Mouse (Mus musculus) stomach, embryonic 14.5 days (tissue): ENCODE measurements around the gene Krt39. TPM values are rescaled to one million over a fixed set of nuclear protein-coding genes. Genes with fewer than 3 reads are reported as not detected.

Source experiments
- ATAC-seq: fragments of 200-750 bp; cut with Nextera tagmentation; 2 replicates; pipeline ENCODE4 v1.8.0; 2017; ENCODE audit warnings: low read depth, moderate TSS enrichment; ENCODE audit not compliant: insufficient number of reproducible peaks, insufficient read depth, low FRiP score
- H3K27ac ChIP-seq: fragments of 300-500 bp; sonication (generic); 2 replicates; pipeline ENCODE4 v1.5.1; 2014; ENCODE audit warnings: mild to moderate bottlenecking, low read length, moderate library complexity, mixed read lengths
- H3K27me3 ChIP-seq: fragments of 300-500 bp; sonication (generic); 2 replicates; pipeline ENCODE4 v1.6.1; 2014; ENCODE audit warnings: low read length, control low read depth, mixed read lengths; ENCODE audit not compliant: control insufficient read depth, insufficient read depth
- H3K36me3 ChIP-seq: fragments of 300-500 bp; sonication (generic); 2 replicates; pipeline ENCODE4 v1.6.1; 2014; ENCODE audit warnings: mild to moderate bottlenecking, control low read depth, low read length, moderate library complexity, mixed read lengths; ENCODE audit not compliant: control insufficient read depth, insufficient read depth
- H3K4me1 ChIP-seq: fragments of 300-500 bp; sonication (generic); 2 replicates; pipeline ENCODE4 v1.6.1; 2014; ENCODE audit warnings: low read length, control low read depth, mixed read lengths; ENCODE audit not compliant: control insufficient read depth, insufficient read depth
- H3K4me2 ChIP-seq: fragments of 300-500 bp; sonication (generic); replicated peaks from 2 replicates; pipeline ENCODE4 v1.6.1; 2014; ENCODE audit warnings: low read depth, low read length, control low read depth
- H3K4me3 ChIP-seq: fragments of 300-500 bp; sonication (generic); 2 replicates; pipeline ENCODE4 v1.5.1; 2014; ENCODE audit warnings: low read depth, low read length, control low read depth
- H3K9ac ChIP-seq: fragments of 300-500 bp; sonication (generic); replicated peaks from 2 replicates; pipeline ENCODE4 v1.6.1; 2014; ENCODE audit warnings: low read depth, mild to moderate bottlenecking, control low read depth, low read length, moderate library complexity, mixed read lengths
- H3K9me3 ChIP-seq: fragments of 300-500 bp; sonication (generic); 2 replicates; pipeline ENCODE4 v1.6.1; 2016; ENCODE audit warnings: low read depth, low read length, control low read depth; ENCODE audit not compliant: control insufficient read depth
- WGBS: fragments of 180-500 bp; shearing (Covaris S2); extraction: QIAGEN DNeasy Blood & Tissue Kit; methylation state at CpG from one replicate; pipeline ENCODE4 v1.1.7; 2014; 5-methylcytosine and 5-hydroxymethylcytosine counted together
- polyA plus RNA-seq: library from polyadenylated mRNA; unstranded; fragments of >200 nt; fragmentation: Nextera tagmentation; extraction: Ambion mirVana; gene quantifications from 2 replicates; pipeline ENCODE4 v1.2.1, GENCODE M21; 2014

Gene Krt39
- polyA plus RNA-seq, 1 experiment from 2014 or later, result not detected

DNA sequence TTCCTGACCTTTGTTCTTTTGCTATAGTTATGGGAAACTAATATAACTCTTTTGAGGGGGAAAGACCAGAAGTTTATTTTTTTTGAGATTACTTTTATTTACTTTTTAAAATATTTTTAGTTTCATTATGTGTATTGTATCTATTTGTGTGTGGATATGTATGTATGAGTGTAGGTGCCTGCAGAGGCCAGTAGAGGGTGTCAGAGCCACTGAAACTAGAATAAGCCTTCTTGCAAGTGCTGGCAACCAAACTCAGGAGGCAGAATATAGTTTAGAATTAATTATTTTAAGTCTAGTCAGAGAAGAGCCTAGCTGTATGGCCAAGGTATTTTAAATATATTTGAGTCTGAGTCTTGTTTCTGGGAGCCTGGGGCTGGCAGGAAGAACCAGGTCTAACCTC is 26.8 kb upstream of the Krt39 start:
- Histone ChIP-seq H3K4me2 (no peak overlapping the region), H3K27ac (no peak overlapping the region), H3K27me3 (no peaks in the 10 kb centered on the region), H3K4me3 (no peak overlapping the region), H3K4me1 (no peaks in the 10 kb centered on the region), H3K9me3 (no peaks in the 10 kb centered on the region), H3K9ac (no peak overlapping the region), H3K36me3 (no peaks in the 10 kb centered on the region)
- no peak for ATAC-seq

DNA sequence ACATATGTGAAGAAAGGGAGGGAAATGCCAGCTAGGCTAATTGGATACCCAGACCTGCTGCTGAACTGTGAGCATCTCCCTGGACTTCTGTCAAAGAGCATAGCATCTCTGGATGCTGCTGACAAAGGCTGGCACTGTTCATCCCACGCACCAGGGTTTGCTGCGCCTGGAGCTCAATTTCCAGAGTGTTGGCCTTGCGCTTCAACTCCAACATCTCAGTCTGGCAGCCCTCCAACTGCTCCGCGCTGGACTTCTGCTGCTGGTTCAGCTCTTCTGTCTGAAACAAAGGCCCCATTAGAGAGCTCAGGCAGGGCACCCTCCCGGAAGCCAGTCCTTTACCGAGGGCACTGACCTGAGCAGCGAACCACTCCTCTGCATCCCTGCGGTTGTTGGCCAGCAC is 18.6 kb upstream of the Krt39 start:
- no peaks in the 10 kb centered on the region for H3K4me1 ChIP-seq
- no peak overlapping the region for H3K4me3 ChIP-seq
- ATAC-seq, result no peak
- H3K4me2 ChIP-seq, result no peak overlapping the region
- no peaks in the 10 kb centered on the region for H3K36me3 ChIP-seq
- H3K27ac ChIP-seq, result no peak overlapping the region
- no peaks in the 10 kb centered on the region for H3K27me3 ChIP-seq
- no peak overlapping the region for H3K9ac ChIP-seq
- no peaks in the 10 kb centered on the region for H3K9me3 ChIP-seq
- WGBS, result 65% methylated on average over 9 of the region's 9 CpGs

DNA sequence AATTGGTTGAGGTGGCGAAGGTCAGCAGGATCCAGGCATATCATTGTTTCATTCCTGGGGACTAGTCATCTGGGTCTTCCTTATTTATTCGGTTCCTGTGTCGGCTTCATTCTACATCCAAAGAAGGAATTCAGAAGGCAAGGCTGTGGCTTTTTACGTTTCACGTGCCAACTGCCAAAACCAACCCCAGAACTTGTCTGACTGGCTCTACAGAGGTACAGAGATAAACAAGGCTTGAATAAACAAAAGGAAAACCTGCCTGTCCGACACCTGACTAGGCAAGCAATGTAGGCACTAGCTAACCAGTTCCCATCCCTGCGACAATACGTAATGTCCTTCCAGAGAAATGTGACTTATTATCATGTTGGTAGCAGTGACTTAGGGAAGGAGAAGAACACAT is 7.0 kb downstream of the Krt39 start:
- 62% methylated on average over 8 of the region's 8 CpGs for WGBS
- Histone ChIP-seq H3K9me3 (no peaks in the 10 kb centered on the region), H3K36me3 (no peaks in the 10 kb centered on the region), H3K27me3 (no peaks in the 10 kb centered on the region), H3K4me2 (no peak overlapping the region), H3K27ac (peak overlapping the region; percentile 34; the same call in 1 of the 2 replicates), H3K9ac (no peak overlapping the region), H3K4me1 (no peaks in the 10 kb centered on the region), H3K4me3 (no peak overlapping the region)
- ATAC-seq, result peak; percentile 67; the same call in 1 of the 2 replicates

DNA sequence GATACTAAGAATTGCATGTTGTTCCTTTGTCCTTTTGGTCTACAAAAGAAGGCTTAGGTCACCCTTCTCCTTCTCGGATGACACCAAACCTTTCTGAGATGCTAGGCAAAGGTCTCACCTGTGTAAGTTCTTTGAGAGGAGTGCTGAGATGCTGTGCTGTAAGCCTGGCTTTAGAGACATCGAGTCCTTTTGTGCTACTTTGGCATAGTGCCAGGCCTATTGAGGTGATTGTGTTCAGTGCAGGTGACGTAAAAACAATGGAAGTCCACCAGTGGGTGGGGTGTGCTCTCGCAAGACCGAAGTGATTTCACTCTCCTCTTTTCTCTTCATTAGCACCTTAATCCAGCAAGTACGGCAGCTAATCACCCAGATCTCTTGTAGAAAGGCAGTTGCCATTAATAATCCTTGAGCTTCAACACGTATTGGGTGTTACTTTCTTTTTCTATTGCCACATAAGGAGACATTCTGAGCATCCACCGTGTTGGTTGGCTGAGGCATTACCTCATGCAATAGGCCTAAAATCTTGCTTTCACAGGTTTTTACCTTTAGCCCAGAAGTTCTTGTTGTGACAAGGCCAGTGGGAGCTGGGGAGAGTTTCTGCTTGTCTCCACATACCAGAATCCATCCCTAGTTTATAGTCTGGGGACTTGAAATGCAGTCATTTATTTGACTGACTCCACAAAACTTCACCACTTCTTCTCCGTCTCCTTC is 20.9 kb downstream of the Krt39 start:
- no peak for ATAC-seq

DNA sequence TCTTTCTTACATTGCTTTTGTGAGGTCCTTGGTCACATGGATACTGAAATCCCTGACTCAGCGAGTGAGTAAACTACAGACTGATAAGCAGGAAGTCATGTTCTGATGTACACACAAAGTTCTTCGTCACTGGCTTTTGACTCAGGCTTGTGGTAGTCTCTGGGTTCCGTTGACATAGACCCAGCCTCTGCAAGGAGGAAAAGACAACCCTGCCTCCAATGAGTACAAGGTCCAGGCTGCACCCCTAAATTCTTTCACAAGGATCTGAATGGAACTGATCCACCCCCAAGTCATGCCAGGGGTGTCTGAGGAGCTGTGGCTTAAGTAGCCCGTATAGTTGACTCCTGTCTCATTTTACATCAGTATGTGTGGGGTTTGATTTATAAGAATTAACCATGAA is 24.7 kb downstream of the Krt39 start:
- no peak overlapping the region for H3K9ac ChIP-seq
- H3K27me3 ChIP-seq, result no peaks in the 10 kb centered on the region
- 76% methylated on average over 4 of the region's 4 CpGs for WGBS
- no peaks in the 10 kb centered on the region for H3K9me3 ChIP-seq
- no peaks in the 10 kb centered on the region for H3K36me3 ChIP-seq
- ATAC-seq, result peak; percentile 56; the same call in 1 of the 2 replicates
- no peak overlapping the region for H3K27ac ChIP-seq
- H3K4me3 ChIP-seq, result no peak overlapping the region
- 0 out of 2 replicates have a peak, but pooled peaks cover 9% of the 10 kb centered on the region for H3K4me1 ChIP-seq
- no peak overlapping the region for H3K4me2 ChIP-seq

More for the DNA sequence above, 20.9 kb downstream of the Krt39 start:
- H3K27ac ChIP-seq, result no peak overlapping the region
- H3K36me3 ChIP-seq, result no peaks in the 10 kb centered on the region
- H3K4me1 ChIP-seq, result no peaks in the 10 kb centered on the region
- H3K4me2 ChIP-seq, result no peak overlapping the region
- 74% methylated on average over 9 of the region's 9 CpGs for WGBS
- H3K9me3 ChIP-seq, result no peaks in the 10 kb centered on the region
- no peaks in the 10 kb centered on the region for H3K27me3 ChIP-seq
- no peak overlapping the region for H3K9ac ChIP-seq
- H3K4me3 ChIP-seq, result no peak overlapping the region

DNA sequence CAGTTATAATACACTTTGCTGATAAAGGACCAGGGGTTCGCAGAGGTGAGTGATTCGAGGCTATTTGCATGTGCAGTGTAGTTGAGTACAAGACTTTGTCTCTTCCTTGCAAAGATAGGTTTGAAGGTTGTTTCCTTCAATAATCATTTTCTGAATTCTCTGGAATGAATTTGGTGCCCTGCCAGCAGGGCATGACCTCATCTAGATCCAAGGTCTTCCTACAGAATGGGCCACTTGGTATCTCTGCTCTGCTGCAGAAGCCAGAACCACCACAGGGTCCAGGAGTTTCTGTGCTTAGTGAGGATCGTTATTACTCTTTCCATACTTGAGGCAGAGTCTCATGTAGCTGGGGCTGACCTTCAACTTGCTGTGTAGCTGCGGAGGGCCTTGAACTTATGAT is 26.4 kb downstream of the Krt39 start:
- no peaks in the 10 kb centered on the region for H3K36me3 ChIP-seq
- ATAC-seq, result no peak
- H3K4me1 ChIP-seq, result 0 out of 2 replicates have a peak, but pooled peaks cover 9% of the 10 kb centered on the region
- H3K4me2 ChIP-seq, result no peak overlapping the region
- no peak overlapping the region for H3K4me3 ChIP-seq
- H3K9ac ChIP-seq, result no peak overlapping the region
- H3K27ac ChIP-seq, result no peak overlapping the region
- WGBS, result 82% methylated on average over 4 of the region's 4 CpGs
- no peaks in the 10 kb centered on the region for H3K27me3 ChIP-seq
- no peaks in the 10 kb centered on the region for H3K9me3 ChIP-seq

DNA sequence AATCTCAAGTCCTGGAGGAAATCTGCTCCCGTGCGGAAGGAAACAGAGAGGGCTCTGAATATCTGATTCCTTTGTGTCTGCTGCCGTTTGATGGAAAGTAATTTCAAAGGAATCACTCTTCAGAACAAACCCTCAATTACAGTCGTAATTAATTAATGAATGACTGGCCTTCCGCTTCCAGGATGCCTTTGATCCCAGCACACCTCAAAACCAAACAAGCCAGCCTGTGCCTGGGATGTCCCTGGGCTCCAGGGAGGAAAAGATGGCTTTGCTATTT is 27.6 kb downstream of the Krt39 start:
- H3K4me2 ChIP-seq, result no peak overlapping the region
- peak overlapping the region; percentile 12; the same call in 1 of the 2 replicates for H3K27ac ChIP-seq

DNA sequence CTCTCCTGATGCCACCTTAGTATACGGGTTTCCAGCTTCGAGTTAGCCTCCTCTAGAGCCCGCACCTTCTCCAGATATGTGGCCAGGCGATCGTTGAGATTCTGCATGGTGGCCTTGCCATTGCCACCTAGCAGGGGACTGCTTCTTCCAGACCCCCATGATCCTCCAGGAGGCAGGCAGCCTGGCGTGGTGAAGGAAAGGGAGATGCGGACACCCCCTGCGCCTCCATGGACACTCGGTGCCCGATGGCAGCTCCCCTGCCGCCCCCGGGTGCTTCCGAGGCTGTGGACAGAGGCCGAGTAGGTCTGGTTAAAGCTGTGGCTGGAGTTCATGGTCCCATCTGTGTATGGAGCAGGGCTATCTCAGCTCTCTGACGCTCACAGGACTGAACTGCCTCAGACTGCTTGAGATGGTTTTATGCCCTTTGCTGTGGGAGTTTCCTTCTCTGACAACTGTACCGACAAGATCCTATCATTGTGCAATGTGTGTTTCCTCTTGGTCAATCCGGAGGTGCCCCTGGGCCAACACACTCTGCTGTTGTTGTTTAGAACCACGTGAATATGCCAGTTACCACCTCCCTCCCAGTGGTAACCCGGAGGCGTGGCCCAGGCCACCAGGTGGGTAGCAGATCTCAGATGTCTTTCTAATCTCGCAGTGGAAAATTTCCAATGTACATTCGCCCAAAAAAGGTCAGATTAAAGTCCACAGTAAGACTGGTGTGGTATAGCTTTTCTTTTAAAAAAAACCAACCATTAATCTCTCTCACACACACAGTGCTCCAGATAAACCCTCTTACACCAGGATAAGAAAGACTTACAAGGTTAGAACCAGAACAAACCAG is 28.2 kb downstream of the Krt39 start, which contains the start of gene Krt23:
TSS of gene Krt23 (minus strand) at position 405 of the 841 bp plus-strand sequence.
- Histone ChIP-seq H3K4me2 (peak within 1 kb of the TSS; percentile 17; the same call in 1 of the 2 replicates), H3K4me3 (no peak within 1 kb of the TSS), H3K27ac (peak within 1 kb of the TSS; percentile 87), H3K27me3 (no peaks in the 10 kb centered on the region), H3K4me1 (0 out of 2 replicates have a peak, but pooled peaks cover 9% of the 10 kb centered on the region), H3K36me3 (no peaks in the 10 kb centered on the region), H3K9ac (no peak within 1 kb of the TSS), H3K9me3 (no peaks in the 10 kb centered on the region)
- 79% methylated on average over 22 of the region's 22 CpGs for WGBS
- 0 out of 2 replicates have a peak, but pooled peaks have one; percentile 31 for ATAC-seq

More for the DNA sequence above, 27.6 kb downstream of the Krt39 start:
- Histone ChIP-seq H3K9me3 (no peaks in the 10 kb centered on the region), H3K27me3 (no peaks in the 10 kb centered on the region), H3K9ac (no peak overlapping the region), H3K4me3 (no peak overlapping the region), H3K36me3 (no peaks in the 10 kb centered on the region), H3K4me1 (0 out of 2 replicates have a peak, but pooled peaks cover 9% of the 10 kb centered on the region)
- no peak for ATAC-seq
- WGBS, result 45% methylated on average over 5 of the region's 5 CpGs
